Mouse (Mus musculus) kidney, adult 2 months (tissue): Measurements from ENCODE around the gene Syt15.
"Not testable (repeated sequence)": the region's sequence is repeated elsewhere in the genome, so short reads cannot be mapped to it uniquely, and the experiment has no call there.

Experiments
- CTCF ChIP-seq: fragments of 200-500 bp; conservative IDR thresholded peaks from 2 replicates; pipeline ENCODE4 v1.5.1; 2011; ENCODE audit warnings: low read depth, mild to moderate bottlenecking, control low read depth, low read length, moderate library complexity, mixed read lengths; ENCODE audit not compliant: insufficient read depth, insufficient read length
- POLR2A ChIP-seq: fragments of 200-500 bp; IDR thresholded peaks from one replicate; pipeline ENCODE4 v1.6.1; 2011; ENCODE audit warnings: low read depth, low read length, control low read depth

DNA sequence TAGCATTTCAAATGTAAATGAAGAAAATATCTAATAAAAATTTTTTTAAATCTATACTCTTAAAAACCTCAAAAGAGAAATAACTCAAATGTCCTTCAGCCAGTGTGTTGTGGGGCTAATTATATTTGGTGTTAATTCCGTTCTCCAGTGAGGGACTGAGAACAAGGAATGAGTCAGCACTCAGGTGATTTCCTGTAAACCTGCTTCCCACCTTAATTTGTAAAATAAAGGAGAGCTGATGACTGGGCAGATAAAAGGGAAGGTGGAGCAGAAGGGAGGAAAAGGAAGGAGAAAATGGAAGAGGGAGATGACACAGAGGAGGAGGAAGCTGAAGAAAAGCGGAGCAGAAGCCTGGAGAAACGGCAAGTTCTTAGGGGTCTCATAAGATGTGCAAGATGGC is 39.1 kb downstream of the Syt15 start:
- TF ChIP-seq CTCF, POLR2A: not testable (repeated sequence)
